In the genomic region with DNA sequence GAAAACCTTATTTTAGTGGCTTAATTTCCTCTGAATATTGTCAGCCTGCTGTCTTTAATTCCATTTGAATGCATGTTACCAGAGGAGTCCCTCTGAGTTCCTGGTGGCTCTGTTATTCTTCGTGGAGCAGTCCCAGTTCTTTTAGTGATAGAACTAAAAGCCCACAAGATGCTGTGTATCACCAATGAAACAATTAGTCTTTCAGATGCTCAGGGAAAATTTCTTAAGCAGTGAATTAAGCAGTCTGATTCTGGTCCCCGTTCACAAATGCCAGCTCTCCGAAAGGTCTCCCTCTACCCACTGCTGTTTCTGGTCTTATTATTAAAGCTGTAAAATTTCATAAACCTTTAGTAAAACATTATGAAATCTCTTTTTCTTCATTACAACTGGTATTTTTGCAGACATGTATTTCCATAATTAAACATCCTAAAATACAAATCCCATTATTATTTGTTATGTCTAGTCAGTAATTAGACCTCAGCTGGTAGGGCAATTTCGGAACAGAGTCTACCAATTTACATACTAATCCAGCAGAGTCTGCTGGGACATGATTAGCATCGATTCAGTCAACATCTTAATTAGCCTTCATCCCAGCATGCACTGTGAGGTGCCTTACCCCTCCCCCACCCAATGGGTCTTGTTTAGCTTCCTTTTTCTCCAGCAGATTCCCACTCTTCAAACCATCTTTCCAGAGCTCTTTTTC, we compare ENCODE assay signal across 14 mouse cellular contexts. TPM values are rescaled to one million over a fixed set of nuclear protein-coding genes. Genes with fewer than 3 reads are reported as not detected.
DNase-seq lines count a peak whose midpoint lies in the region; ATAC-seq and TF ChIP-seq lines count a peak whose summit lies in the region.
"Had no signal": no experiment of that assay in that cellular context is flagged by ENCODE, and none has a peak within 500 bp of the region (broad histone marks: within the 10 kb centered on the region; RNA-seq: fewer than 3 reads in every experiment).

No protein-coding gene starts in this region.

- H3K36me3 ChIP-seq in forebrain, embryonic 10.5 days (replicated peaks), result no peaks in the 10 kb centered on the region
- no peaks in the 10 kb centered on the region for H3K36me3 ChIP-seq in hindbrain, postnatal 0 days (ENCODE audit: insufficient read depth, low read length)
- H3K36me3 ChIP-seq in midbrain, embryonic 14.5 days (ENCODE audit: control insufficient read depth, insufficient read depth, low read length), result no peaks in the 10 kb centered on the region
- H3K36me3 ChIP-seq: embryonic facial prominence, embryonic 15.5 days; G1E had no signal

- H3K9me3 ChIP-seq in forebrain, embryonic 10.5 days, result no peaks in the 10 kb centered on the region
- H3K9me3 ChIP-seq in hindbrain, postnatal 0 days (ENCODE audit: low read length), result no peaks in the 10 kb centered on the region
- no peaks in the 10 kb centered on the region for H3K9me3 ChIP-seq in midbrain, embryonic 14.5 days (ENCODE audit: control insufficient read depth, low read length)
- H3K9me3 ChIP-seq: embryonic facial prominence, embryonic 15.5 days; G1E had no signal

- DNase-seq in cerebellum, postnatal 14 days, result peak; percentile 24 to 39
- no peak for DNase-seq in cerebellum, adult 11 months
- no peak for DNase-seq in forebrain, embryonic 10.5 days (ENCODE audit: extremely low spot score, low spot score)
- DNase-seq in hindbrain, postnatal 0 days (ENCODE audit: low spot score), result peak; percentile 62
- peak; percentile 83 for DNase-seq in midbrain, embryonic 14.5 days
- no peak for DNase-seq in lung, adult 2 months
- DNase-seq in kidney, adult 18-20 months, result no peak
- DNase-seq in MN1 (ENCODE audit: low spot score), result no peak
- DNase-seq: cerebellum, adult 11-12 months; gastrocnemius, postnatal 36 days had no signal

- ATAC-seq in hindbrain, postnatal 0 days, result peak; percentile 70; the same call in 1 of the 2 replicates
- ATAC-seq in midbrain, embryonic 14.5 days (ENCODE audit: low FRiP score, low TSS enrichment), result peak; percentile 86; the same call in 1 of the 2 replicates

- peaks cover 19% of the 10 kb centered on the region for H3K4me1 ChIP-seq in forebrain, embryonic 10.5 days
- no peaks in the 10 kb centered on the region for H3K4me1 ChIP-seq in hindbrain, postnatal 0 days (ENCODE audit: insufficient read depth, low read length)
- H3K4me1 ChIP-seq in midbrain, embryonic 14.5 days (ENCODE audit: control insufficient read depth, insufficient read depth, low read length), result peaks cover 6% of the 10 kb centered on the region; the same call in 1 of the 2 replicates
- no peaks in the 10 kb centered on the region for H3K4me1 ChIP-seq in lung, adult 2 months (ENCODE audit: control insufficient read depth, insufficient read depth, low read length)
- H3K4me1 ChIP-seq: embryonic facial prominence, embryonic 15.5 days had no signal

- H3K4me3 ChIP-seq in forebrain, embryonic 10.5 days, result no peak overlapping the region
- no peak overlapping the region for H3K4me3 ChIP-seq in hindbrain, postnatal 0 days (ENCODE audit: low read length)
- no peak overlapping the region for H3K4me3 ChIP-seq in midbrain, embryonic 14.5 days (replicated peaks; ENCODE audit: low read depth, low read length)
- H3K4me3 ChIP-seq in lung, adult 2 months (replicated peaks; ENCODE audit: extremely low read depth, low read depth, low read length), result no peak overlapping the region
- H3K4me3 ChIP-seq: embryonic facial prominence, embryonic 15.5 days had no signal

- H3K27me3 ChIP-seq in forebrain, embryonic 10.5 days (ENCODE audit: poor library complexity, severe bottlenecking), result peaks cover 50% of the 10 kb centered on the region
- H3K27me3 ChIP-seq in hindbrain, postnatal 0 days (ENCODE audit: insufficient read depth, low read length), result no peaks in the 10 kb centered on the region
- H3K27me3 ChIP-seq in midbrain, embryonic 14.5 days (ENCODE audit: control insufficient read depth, insufficient read depth, low read length), result no peaks in the 10 kb centered on the region
- H3K27me3 ChIP-seq: embryonic facial prominence, embryonic 15.5 days had no signal

- TF ChIP-seq POLR2A in lung, adult 2 months (IDR thresholded peaks at IDR 0.05; ENCODE audit: borderline replicate concordance, extremely low read depth, low read depth, low read length), result no peak

- 42% methylated on average over 5 of the region's 5 CpGs for WGBS in forebrain, embryonic 10.5 days
- 28% methylated on average over 5 of the region's 5 CpGs for WGBS in hindbrain, postnatal 0 days
- 23% methylated on average over 5 of the region's 5 CpGs for WGBS in midbrain, embryonic 14.5 days
- 70% methylated on average over 5 of the region's 5 CpGs for WGBS in lung, adult 2 months

- H3K9ac ChIP-seq in hindbrain, postnatal 0 days (replicated peaks; ENCODE audit: low read length), result no peak overlapping the region
- H3K9ac ChIP-seq in midbrain, embryonic 14.5 days (replicated peaks; ENCODE audit: low read length), result no peak overlapping the region
- H3K9ac ChIP-seq: embryonic facial prominence, embryonic 15.5 days had no signal

- TF ChIP-seq CTCF in hindbrain, postnatal 0 days (IDR thresholded peaks at IDR 0.05; ENCODE audit: low read depth), result no peak
- TF ChIP-seq CTCF in lung, adult 2 months (IDR thresholded peaks at IDR 0.05; ENCODE audit: insufficient read depth, low read length), result no peak

- H3K27ac ChIP-seq in forebrain, embryonic 10.5 days, result peak overlapping the region; percentile 63; the same call in 1 of the 2 replicates
- no peak overlapping the region for H3K27ac ChIP-seq in hindbrain, postnatal 0 days
- peak overlapping the region; percentile 52; the same call in 1 of the 2 replicates for H3K27ac ChIP-seq in midbrain, embryonic 14.5 days (replicated peaks; ENCODE audit: low read depth, low read length)
- H3K27ac ChIP-seq: embryonic facial prominence, embryonic 15.5 days had no signal

- no peak overlapping the region for H3K4me2 ChIP-seq in hindbrain, postnatal 0 days (ENCODE audit: low read depth, low read length)
- H3K4me2 ChIP-seq in midbrain, embryonic 14.5 days (ENCODE audit: low read length), result peak overlapping the region; percentile 17
- H3K4me2 ChIP-seq: embryonic facial prominence, embryonic 15.5 days had no signal

RNA-seq across cellular contexts. Expression of gene 4933400A11Rik, which starts 58.7 kb away (rescaled TPM):
- 0.16 and 0.17 TPM in 2 replicates for polyA plus RNA-seq in forebrain, embryonic 10.5 days (2016; fragmentation: Nextera tagmentation; extraction: Ambion mirVana)
- total RNA-seq in hindbrain, postnatal 0 days (2014; rRNA removed), result not detected in 2 replicates
- polyA plus RNA-seq in hindbrain, postnatal 0 days (2015; fragmentation: Nextera tagmentation; extraction: Ambion mirVana), result not detected in 2 replicates
- not detected in 2 replicates for polyA plus RNA-seq in midbrain, embryonic 14.5 days (2014; fragmentation: Nextera tagmentation; extraction: Ambion mirVana)
- polyA plus RNA-seq in lung, adult 2 months (2012; rRNA removed), result not detected in 2 replicates
- total RNA-seq: G1E; gastrocnemius, postnatal 36 days had no signal
- polyA plus RNA-seq: embryonic facial prominence, embryonic 15.5 days; G1E; kidney, embryonic 16.5 days; lung, embryonic 16.5 days had no signal

Comparison
In these comparisons a context has a peak if more than half of its experiments do, and no peak if none do; other contexts are left out.
1. DNase-seq: peak in cerebellum, postnatal 14 days (2 of 2), hindbrain, postnatal 0 days (single experiment) and midbrain, embryonic 14.5 days (single experiment); none in cerebellum, adult 11 months (single experiment), forebrain, embryonic 10.5 days (single experiment), lung, adult 2 months (single experiment), kidney, adult 18-20 months (single experiment) and MN1 (single experiment).